Mouse (Mus musculus) layer of hippocampus, adult 9-10 months (tissue): ENCODE measurements around the gene Stx12.
"Not testable (repeated sequence)": the region's sequence is repeated elsewhere in the genome, so short reads cannot be mapped to it uniquely, and the experiment has no call there.

Source experiments
- DNase-seq: peaks from one replicate; pipeline ENCODE4 v3.0.0; 2022; ENCODE audit warnings: low spot score

The Stx12 gene

GRCm38 (mm10) chr4:132884064-132884843, at the start of gene Stx12:
Stx12 (minus strand) TSS chr4:132884509.
- peak; percentile 49 for DNase-seq

- DNase-seq = no peak
These were observed 48.6 kb upstream of the Stx12 start for GRCm38 (mm10) chr4:132932752-132933404.

- no peak for DNase-seq
These were observed 46.5 kb upstream of the Stx12 start for GRCm38 (mm10) chr4:132930784-132931183.

- DNase-seq = not testable (repeated sequence)
These were observed 42.2 kb upstream of the Stx12 start for GRCm38 (mm10) chr4:132926520-132926919.

GRCm38 (mm10) chr4:132922558-132923008, 38.3 kb upstream of the Stx12 start, which contains the start of gene Fam76a:
Fam76a (minus strand) TSS chr4:132922558.
- peak; percentile 99 for DNase-seq

GRCm38 (mm10) chr4:132922061-132922530, 37.8 kb upstream of the Stx12 start:
- no peak for DNase-seq

- no peak for DNase-seq
These were observed 37.2 kb upstream of the Stx12 start for GRCm38 (mm10) chr4:132921488-132921887.

- no peak for DNase-seq
These were observed 35.9 kb upstream of the Stx12 start for GRCm38 (mm10) chr4:132920171-132920570.

- DNase-seq = not testable (repeated sequence)
These were observed 34.2 kb upstream of the Stx12 start for GRCm38 (mm10) chr4:132918493-132918892.

- DNase-seq = no peak
These were observed 27.8 kb upstream of the Stx12 start for GRCm38 (mm10) chr4:132912156-132912555.

- DNase-seq = no peak
These were observed 21.6 kb upstream of the Stx12 start for GRCm38 (mm10) chr4:132905843-132906360.

- DNase-seq = no peak
These were observed 20.5 kb upstream of the Stx12 start for GRCm38 (mm10) chr4:132904765-132905309.

- DNase-seq = no peak
These were observed 19.8 kb upstream of the Stx12 start for GRCm38 (mm10) chr4:132904071-132904470.

GRCm38 (mm10) chr4:132898197-132898596, 13.9 kb upstream of the Stx12 start:
- no peak for DNase-seq

GRCm38 (mm10) chr4:132894402-132894801, 10.1 kb upstream of the Stx12 start:
- no peak for DNase-seq

- DNase-seq = no peak
These were observed 600 bp upstream of the Stx12 start for GRCm38 (mm10) chr4:132884844-132885374.

GRCm38 (mm10) chr4:132883561-132884063, 697 bp downstream of the Stx12 start:
- DNase-seq = no peak

GRCm38 (mm10) chr4:132874363-132875097, 9.8 kb downstream of the Stx12 start:
- DNase-seq = no peak

GRCm38 (mm10) chr4:132873481-132874362, 10.6 kb downstream of the Stx12 start:
- no peak for DNase-seq

- DNase-seq = no peak
These were observed 13.2 kb downstream of the Stx12 start for GRCm38 (mm10) chr4:132871116-132871515.
